Mouse (Mus musculus) mouse embryonic stem cell (cell line): ENCODE measurements at regions not wholly inside any gene's neighbourhood (a gene's known extent, or its start where the extent isn't known, plus 50 kb on each side); places are given as distances from the start of the nearest gene placed in this dataset.

Experiments used
- in situ Hi-C, 2 experiments: fragments of 300-500 bp; cut with MboI; formaldehyde crosslinking; loops; 1 replicate in 1 of 2; 3 replicates in 1 of 2; pipeline ENCODE4 v1.14.3; 2019 to 2020; ENCODE audit warnings: low sequenced_read_pairs in 2 of 2, low pct_unique_long_range_greater_than_20kb in 1 of 2, mixed read lengths in 1 of 2; ENCODE audit not compliant: unreplicated experiment in 1 of 2

- in situ Hi-C loops, result no loop called here
Measured at GRCm38 (mm10) chr3:102386091-102386490, 83.6 kb upstream of the Ngf start.

- in situ Hi-C loops, result no loop called here
Measured at GRCm38 (mm10) chr3:102384596-102384995, 85.1 kb upstream of the Ngf start.

- in situ Hi-C loops, result no loop called here
Measured at GRCm38 (mm10) chr3:102383671-102384070, 86.0 kb upstream of the Ngf start.

GRCm38 (mm10) chr3:102381683-102382082, 88.0 kb upstream of the Ngf start:
- in situ Hi-C loops, result no loop called here

- in situ Hi-C loops, result no loop called here
Measured at GRCm38 (mm10) chr3:102374381-102375060, 95.2 kb upstream of the Ngf start.

- in situ Hi-C loops, result no loop called here
Measured at GRCm38 (mm10) chr3:102372205-102372899, 97.4 kb upstream of the Ngf start.

GRCm38 (mm10) chr3:102366188-102366587, 103.5 kb upstream of the Ngf start:
- in situ Hi-C loops, result no loop called here

GRCm38 (mm10) chr3:102364326-102364935, 105.3 kb upstream of the Ngf start:
- in situ Hi-C loops, result no loop called here

GRCm38 (mm10) chr3:102360732-102361280, 108.9 kb upstream of the Ngf start:
- in situ Hi-C loops, result no loop called here

GRCm38 (mm10) chr3:102358801-102359200, 110.9 kb upstream of the Ngf start:
- in situ Hi-C loops, result no loop called here

GRCm38 (mm10) chr3:102357062-102357610, 112.6 kb upstream of the Ngf start:
- in situ Hi-C loops, result no loop called here

GRCm38 (mm10) chr3:102355352-102355751, 114.4 kb upstream of the Ngf start:
- in situ Hi-C loops, result no loop called here

- in situ Hi-C loops, result no loop called here
Measured at GRCm38 (mm10) chr3:102354771-102355170, 114.9 kb upstream of the Ngf start.

- in situ Hi-C loops, result no loop called here
Measured at GRCm38 (mm10) chr3:102353277-102353900, 116.3 kb upstream of the Ngf start.

- in situ Hi-C loops, result no loop called here
Measured at GRCm38 (mm10) chr3:102346077-102346476, 123.6 kb upstream of the Ngf start.

- in situ Hi-C loops, result no loop called here
Measured at GRCm38 (mm10) chr3:102345291-102345690, 124.4 kb upstream of the Ngf start.

- in situ Hi-C loops, result no loop called here
Measured at GRCm38 (mm10) chr3:102340731-102341130, 129.0 kb upstream of the Ngf start.

- in situ Hi-C loops, result no loop called here
Measured at GRCm38 (mm10) chr3:102337881-102338280, 131.8 kb upstream of the Ngf start.

GRCm38 (mm10) chr3:102336184-102336583, 131.7 kb upstream of the Vangl1 start:
- in situ Hi-C loops, result no loop called here
